Mouse (Mus musculus): ENCODE measurements around the gene Sdhd. TPM values are rescaled to one million over a fixed set of nuclear protein-coding genes. Genes with fewer than 3 reads are reported as not detected.
"Not testable (repeated sequence)": the region's sequence is repeated elsewhere in the genome, so short reads cannot be mapped to it uniquely, and the experiment has no call there.

The Sdhd gene
- 100 to 1,000 TPM; 321 to 381 TPM for total RNA-seq (2021)
- long read RNA-seq, experiment 1, transcript Sdhd-201 (4 exons, 1,231 nt): major isoform, 347 of 399 reads
- long read RNA-seq, experiment 1, partial matches to known transcripts: 42 of 399 reads
- long read RNA-seq, experiment 1, other reads (novel, unspliced or antisense): 10 of 399 reads
- long read RNA-seq, experiment 2, transcript Sdhd-201 (4 exons, 1,231 nt): major isoform, 390 of 463 reads
- long read RNA-seq, experiment 2, partial matches to known transcripts: 68 of 463 reads
- long read RNA-seq, experiment 2, other reads (novel, unspliced or antisense): 5 of 463 reads

- DNase-seq: peak; percentile 87
Measured at GRCm38 (mm10) chr9:50603189-50603997, at the start of gene Sdhd, which contains the start of gene Timm8b. Gene Sdhd, minus strand, starts transcription at chr9:50603812. Gene Timm8b, plus strand, starts transcription at chr9:50603910.

DNA sequence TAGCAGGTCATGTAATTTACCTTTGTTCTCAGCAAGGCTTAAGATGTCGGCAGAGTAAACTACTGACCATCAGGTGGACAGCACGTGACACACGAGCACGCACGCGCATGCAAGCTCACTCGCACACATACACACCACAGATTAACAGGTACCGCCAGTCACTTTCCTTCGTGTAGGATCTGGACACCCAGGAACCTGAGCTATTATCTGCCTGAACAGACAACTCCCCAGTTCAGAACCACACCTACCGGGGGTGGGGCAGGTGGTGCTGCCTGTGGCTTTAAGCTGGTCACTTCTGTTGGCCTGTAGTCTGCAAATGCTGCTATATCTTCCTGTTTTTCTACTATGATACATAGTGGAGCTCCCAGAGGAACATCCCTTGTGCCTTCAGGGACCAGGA is 46.9 kb upstream of the Sdhd start:
- DNase-seq: no peak

DNA sequence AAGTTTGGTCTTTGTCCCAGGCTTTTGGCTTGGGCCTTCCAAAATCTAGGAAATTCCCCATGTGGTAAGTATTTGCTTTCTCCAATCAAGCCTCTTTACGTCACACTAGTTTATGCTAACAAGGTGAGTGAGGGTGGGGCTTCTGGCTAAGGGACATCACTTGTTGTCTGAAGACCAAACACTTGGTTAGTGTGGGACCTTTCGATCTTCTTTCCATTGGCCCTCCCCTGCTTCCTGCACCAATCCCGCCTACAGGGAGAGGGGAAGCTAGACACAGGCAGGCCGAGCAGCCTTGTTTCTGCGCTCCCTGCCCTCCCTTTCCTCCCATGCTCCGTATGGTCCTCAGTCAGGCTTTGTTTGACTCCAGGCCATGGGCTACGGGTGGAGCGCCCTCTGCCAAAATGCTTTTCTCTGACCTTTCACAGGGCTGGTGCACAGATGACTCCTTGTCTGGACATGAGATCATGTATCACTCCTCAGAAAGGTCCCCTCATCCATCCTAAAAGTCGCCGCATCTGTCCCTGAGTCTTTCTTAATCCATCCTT is 43.3 kb upstream of the Sdhd start:
- DNase-seq: no peak

DNA sequence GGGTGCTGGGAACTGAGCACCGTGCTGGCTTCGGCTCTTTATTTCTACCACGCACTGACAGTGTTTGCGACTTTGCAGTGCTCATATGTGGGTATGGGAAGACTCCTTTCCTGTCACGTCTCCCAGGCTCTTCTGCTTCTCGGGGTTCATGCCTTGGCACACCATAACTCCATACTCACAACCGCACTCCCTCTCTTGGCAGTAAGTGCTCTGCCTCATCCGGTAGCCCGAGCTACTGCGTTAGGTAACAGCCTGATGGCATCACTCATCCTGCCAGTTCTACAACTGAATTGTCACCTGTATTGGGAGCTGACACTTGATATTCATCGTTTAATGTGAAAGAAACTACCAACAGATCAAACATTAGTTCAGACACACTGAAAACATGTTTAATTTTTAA is 30.7 kb upstream of the Sdhd start:
- DNase-seq: no peak

GRCm38 (mm10) chr9:50633059-50633458 is 29.4 kb upstream of the Sdhd start:
- no peak for DNase-seq

DNA sequence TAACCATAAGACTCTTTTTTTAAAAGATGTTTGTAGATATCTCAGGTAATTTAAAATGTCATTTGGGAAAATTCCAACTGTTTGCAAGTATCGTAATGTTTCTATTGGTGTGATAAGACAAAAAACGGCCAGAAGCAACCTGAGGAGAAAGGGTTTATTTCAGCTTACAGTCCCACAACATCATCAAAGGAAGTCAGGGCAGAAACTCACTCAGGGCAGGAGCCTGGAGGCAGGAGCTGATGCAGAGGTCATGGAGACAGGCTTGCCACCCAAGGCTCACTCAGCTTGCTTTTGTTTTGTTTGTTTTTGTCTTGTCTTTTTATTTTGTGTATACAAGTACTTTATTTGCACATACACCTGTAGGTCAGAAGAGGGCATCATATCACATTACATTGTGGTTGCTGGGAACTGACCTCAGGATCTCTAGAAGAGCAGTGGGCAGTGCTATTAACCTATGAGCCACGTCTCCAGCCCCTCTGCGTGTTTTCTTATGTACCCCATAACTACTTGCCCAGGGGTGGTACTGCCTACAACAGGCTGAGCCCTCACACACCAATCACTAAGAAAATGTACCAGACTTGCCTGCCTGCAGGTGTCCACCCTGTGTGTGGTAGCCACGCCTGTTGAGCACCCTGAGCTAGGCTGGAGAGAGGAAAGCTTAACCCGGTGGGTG is 28.5 kb upstream of the Sdhd start:
- DNase-seq: no peak

GRCm38 (mm10) chr9:50630903-50631302 is 27.3 kb upstream of the Sdhd start:
- DNase-seq: not testable (repeated sequence)

GRCm38 (mm10) chr9:50617794-50618330 is 14.2 kb upstream of the Sdhd start:
- DNase-seq: no peak

GRCm38 (mm10) chr9:50616766-50617603 is 13.4 kb upstream of the Sdhd start, which contains the start of the genes Pih1d2 and Nkapd1:
Gene Pih1d2, plus strand, starts transcription at chr9:50617321.
Gene Nkapd1, minus strand, starts transcription at chr9:50617464.
- DNase-seq: peak; percentile 70

DNA sequence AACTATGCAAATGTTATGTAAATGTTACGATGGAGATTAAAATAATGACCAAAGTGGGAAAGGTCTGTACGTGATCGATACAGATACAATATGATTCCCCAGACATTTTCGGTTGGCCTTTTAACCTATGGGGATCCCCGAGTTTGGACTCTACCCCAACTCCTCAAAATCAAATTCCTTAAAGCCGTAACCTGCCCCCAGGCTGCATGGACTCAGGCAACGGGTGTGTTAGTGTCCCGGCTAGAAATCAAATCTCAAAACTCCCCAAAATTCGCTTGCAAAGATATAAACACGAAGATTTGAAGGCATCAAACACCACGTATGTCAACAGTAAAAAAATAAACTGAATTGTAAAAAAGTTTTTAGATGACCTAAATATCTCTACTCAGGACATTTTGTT is 12.5 kb upstream of the Sdhd start:
- DNase-seq: no peak

DNA sequence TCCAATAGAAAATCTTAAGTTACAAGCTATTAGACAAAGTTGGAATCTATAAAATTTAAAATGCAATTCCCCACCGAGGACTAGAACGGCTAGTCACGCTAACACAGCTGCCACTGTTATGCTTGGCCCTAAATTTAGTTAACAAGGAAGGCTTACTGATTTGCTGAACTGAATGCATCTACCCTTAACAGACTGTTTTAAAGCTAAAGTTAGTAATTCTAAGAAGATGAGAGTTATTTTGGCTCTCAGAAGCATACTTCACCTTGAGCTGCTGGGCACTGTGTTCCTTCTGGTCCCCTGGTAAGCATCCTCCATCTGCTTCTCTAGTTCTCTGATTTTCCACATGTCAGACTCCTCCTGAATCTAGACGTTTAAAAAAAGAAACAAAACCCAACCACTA is 8.5 kb upstream of the Sdhd start:
- no peak for DNase-seq

DNA sequence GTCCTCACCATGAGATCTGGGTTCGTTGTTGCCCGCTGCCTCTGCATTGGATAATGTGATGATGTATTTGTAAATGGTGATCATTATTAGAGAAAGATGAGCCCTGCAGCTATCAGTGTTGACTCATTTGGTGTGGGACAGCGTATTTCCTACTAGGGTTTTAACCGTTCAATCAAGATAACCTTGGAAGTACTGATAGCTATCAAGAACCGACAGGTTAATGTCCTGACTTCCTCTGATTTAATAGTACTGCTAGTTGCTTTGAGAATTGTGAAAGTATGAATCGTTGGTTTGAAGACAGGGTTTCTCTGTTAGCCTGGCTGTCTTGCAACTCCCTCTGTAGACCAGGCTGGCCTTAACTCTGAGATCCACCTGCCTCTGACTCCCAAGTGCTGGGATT is 726 bp upstream of the Sdhd start:
- no peak for DNase-seq

- no peak for DNase-seq
Measured at GRCm38 (mm10) chr9:50603998-50604324, 349 bp upstream of the Sdhd start.

- no peak for DNase-seq
Measured at GRCm38 (mm10) chr9:50602055-50602845, 1.4 kb downstream of the Sdhd start.

- DNase-seq: no peak
Measured at GRCm38 (mm10) chr9:50601536-50601935, 2.1 kb downstream of the Sdhd start.

GRCm38 (mm10) chr9:50596973-50597372 is 6.6 kb downstream of the Sdhd start:
- DNase-seq: peak; percentile 17

DNA sequence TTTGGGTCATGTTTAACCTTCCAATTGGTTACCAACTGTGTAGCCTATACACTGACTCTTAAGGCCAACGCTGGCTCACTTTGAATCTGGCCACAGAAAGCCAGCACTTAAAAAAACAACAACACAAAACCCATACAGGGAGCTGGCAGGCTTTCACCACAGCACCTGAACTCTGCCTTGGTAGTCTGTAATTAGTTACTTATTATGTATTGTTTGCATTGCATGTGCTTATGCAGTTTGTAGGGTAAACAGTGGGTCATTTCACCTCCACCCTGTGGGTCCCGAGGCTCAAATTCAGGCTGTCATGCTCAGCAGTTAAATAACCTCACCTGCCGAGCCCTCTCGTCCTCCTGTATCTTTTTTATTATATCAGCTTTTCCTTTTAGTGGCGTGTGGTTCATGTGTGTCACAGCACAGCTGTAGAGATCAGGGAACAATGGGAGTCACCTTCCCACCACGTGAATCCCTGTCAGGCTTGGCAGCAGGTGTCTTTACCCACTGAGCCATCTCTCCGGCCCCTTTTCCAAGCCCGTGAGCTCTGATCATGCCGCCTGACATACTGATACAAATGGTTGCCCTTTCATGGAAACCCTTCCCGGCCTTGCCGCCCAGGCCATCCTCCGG is 8.7 kb downstream of the Sdhd start:
- DNase-seq: no peak

DNA sequence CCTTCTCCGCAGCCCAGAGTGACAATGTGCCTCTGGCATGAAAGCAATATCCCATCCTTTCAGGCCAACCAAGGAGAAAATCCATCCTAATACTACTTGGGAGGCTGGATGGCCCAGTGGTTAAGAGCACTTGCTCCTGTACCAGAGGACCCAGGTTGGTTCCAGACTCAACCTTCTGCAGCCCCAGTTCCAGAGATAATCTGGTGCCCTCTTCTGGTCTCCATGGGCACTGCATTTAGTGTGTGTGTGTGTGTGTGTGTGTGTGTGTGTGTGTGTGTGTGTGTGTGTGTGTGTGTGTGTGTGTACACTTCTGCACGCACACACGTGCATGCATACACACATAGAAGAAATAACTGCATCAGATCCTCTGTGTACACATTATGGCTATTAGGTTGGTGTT is 10.1 kb downstream of the Sdhd start:
- peak; percentile 24 for DNase-seq

DNA sequence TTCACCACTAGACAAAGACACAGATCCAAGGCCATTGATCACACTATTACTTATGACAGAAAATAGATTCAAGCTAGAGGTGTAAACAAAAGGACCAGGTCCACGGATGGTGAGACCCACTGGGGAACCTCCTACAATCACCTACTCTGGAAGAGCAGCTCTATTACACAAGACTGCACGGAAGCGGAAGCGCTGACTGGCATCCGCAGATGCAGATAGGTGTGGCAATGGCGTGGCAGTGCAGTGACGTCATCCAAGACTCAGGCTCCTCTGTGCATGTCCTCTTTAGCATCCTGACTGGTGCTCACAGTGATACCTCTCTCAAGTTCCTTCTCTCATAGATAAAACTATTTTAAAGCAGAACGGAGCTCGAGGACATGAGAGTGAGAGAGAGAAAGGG is 10.7 kb downstream of the Sdhd start:
- no peak for DNase-seq

GRCm38 (mm10) chr9:50590856-50591518 is 12.6 kb downstream of the Sdhd start:
- DNase-seq: no peak
